Mouse (Mus musculus): ENCODE measurements around the gene Slc4a3. TPM values are rescaled to one million over a fixed set of nuclear protein-coding genes. Genes with fewer than 3 reads are reported as not detected.

Slc4a3 gene
- polyA plus RNA-seq, 1 experiment = 29.7 TPM

DNA sequence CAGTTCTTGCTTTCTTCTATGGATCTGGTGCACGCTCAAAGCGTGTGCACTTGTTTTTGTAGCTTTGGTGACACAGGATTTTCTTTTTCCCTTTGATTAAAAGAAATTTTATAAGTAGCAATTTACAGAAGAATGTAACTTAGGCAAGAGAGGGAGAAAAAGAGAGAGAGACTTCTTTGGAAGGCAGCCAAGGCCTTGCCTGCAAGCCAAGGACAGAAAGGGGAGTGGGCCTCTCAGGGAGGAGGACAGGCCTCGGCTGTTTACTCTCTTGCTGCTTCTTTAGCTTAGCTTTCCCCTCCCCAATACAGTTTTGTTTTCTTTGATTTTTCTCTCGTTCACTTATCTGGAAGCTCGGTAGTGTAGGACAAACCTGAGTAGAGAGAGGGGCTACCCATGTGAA is 26.5 kb upstream of the Slc4a3 start:
- TF ChIP-seq POLR2A (IDR thresholded peaks at IDR 0.05; ENCODE audit: borderline replicate concordance, extremely low read depth, low read depth, low read length) (no peak), CTCF (IDR thresholded peaks at IDR 0.05; ENCODE audit: insufficient read depth, low read length) (no peak)
- WGBS = 48% methylated on average over 5 of the region's 5 CpGs
- Histone ChIP-seq H3K4me1 (ENCODE audit: control insufficient read depth, insufficient read depth, low read length) (no peaks in the 10 kb centered on the region), H3K4me3 (replicated peaks; ENCODE audit: extremely low read depth, low read depth, low read length) (no peak overlapping the region)
- DNase-seq = no peak

DNA sequence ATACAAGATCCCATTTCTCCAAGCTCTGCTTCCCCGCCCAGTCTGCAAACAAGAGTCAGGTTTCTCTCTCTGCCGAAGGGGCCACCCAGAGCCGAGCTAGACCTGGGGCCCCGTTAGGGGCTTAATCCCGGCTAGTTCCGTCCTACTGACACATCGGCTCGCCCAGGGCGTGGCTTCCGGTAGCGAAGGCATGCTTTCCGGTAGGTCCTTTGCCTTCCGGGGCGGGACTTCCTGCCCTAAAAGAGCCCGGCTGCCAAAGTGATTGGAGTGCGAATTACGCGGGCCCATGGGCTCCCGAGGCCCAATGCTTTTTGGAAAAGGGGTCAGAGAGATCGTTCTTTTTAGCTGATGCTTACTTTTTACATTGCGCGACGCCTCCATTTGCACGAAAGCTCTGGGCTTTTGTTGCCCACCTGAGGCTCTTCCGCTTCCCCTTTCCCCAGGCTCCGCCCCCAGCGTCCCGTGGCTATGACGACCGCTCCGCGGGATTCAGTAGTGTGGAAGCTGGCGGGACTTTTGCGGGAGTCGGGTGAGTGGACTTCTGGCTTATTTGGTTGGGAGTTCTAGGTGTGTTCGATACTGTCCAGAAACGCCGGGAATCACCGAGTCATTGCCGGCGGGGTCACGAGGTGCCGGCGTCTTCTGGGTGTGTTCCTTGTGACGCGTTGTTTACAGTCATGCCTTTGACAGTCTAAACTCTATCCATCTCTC is 24.6 kb upstream of the Slc4a3 start, which contains the start of gene Stk11ip:
Gene Stk11ip, plus strand, starts transcription at position 209 of the 711 bp plus-strand sequence.
- TF ChIP-seq POLR2A (IDR thresholded peaks at IDR 0.05; ENCODE audit: borderline replicate concordance, extremely low read depth, low read depth, low read length) (peak; percentile 73; the same call in 1 of the 2 replicates), CTCF (IDR thresholded peaks at IDR 0.05; ENCODE audit: insufficient read depth, low read length) (no peak)
- peak; percentile 93 for DNase-seq
- H3K4me1 ChIP-seq (ENCODE audit: control insufficient read depth, insufficient read depth, low read length) = no peaks in the 10 kb centered on the region
- H3K4me3 ChIP-seq (replicated peaks; ENCODE audit: extremely low read depth, low read depth, low read length) = peak within 1 kb of the TSS; percentile 68
- WGBS = under 1% methylated on average over 46 of the region's 46 CpGs

DNA sequence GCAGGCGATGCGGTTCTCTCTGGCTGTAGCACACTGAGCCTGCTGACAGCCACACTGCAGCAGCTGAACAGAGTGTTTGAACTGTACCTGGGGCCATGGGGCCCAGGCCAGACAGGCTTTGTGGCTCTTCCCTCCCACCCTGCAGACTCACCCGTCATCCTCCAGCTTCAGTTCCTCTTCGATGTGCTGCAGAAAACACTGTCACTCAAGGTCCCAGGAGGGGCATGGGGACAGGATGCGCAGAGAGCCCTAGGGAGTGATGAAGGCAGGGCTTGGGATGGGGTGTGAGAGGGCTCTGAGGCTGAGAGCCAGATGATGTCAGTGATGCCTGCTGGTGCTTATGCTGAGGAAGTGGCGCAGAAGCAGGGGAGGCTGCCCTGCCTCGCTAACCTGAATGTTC is 21.4 kb upstream of the Slc4a3 start:
- WGBS = 86% methylated on average over 7 of the region's 7 CpGs
- no peak for DNase-seq
- no peak overlapping the region for H3K4me3 ChIP-seq (replicated peaks; ENCODE audit: extremely low read depth, low read depth, low read length)
- no peak for TF ChIP-seq POLR2A (IDR thresholded peaks at IDR 0.05; ENCODE audit: borderline replicate concordance, extremely low read depth, low read depth, low read length)
- no peak for TF ChIP-seq CTCF (IDR thresholded peaks at IDR 0.05; ENCODE audit: insufficient read depth, low read length)
- H3K4me1 ChIP-seq (ENCODE audit: control insufficient read depth, insufficient read depth, low read length) = no peaks in the 10 kb centered on the region

DNA sequence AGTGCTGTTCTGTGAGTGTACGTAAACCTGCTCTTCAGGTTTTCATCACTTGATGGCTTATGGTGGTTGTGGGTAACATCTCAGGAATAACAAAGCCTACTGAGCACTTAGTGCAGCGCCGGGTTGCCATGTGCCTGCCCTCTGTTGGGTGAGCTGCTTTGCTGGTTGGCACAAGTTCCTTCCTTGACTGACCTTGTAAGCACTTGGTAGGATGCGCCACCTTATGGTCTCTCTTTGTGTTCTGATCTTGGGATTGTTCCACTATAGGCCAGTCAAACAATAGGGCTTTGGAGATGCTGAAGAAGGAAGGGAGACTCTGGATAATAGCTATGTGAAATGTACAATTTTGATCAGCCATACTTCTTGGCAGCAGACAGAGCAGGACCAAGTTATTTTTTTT is 15.5 kb upstream of the Slc4a3 start:
- no peak for DNase-seq
- no peak for TF ChIP-seq POLR2A (IDR thresholded peaks at IDR 0.05; ENCODE audit: borderline replicate concordance, extremely low read depth, low read depth, low read length)
- TF ChIP-seq CTCF (IDR thresholded peaks at IDR 0.05; ENCODE audit: insufficient read depth, low read length) = no peak
- H3K4me3 ChIP-seq (replicated peaks; ENCODE audit: extremely low read depth, low read depth, low read length) = no peak overlapping the region
- 58% methylated on average over 4 of the region's 4 CpGs for WGBS
- H3K4me1 ChIP-seq (ENCODE audit: control insufficient read depth, insufficient read depth, low read length) = no peaks in the 10 kb centered on the region

DNA sequence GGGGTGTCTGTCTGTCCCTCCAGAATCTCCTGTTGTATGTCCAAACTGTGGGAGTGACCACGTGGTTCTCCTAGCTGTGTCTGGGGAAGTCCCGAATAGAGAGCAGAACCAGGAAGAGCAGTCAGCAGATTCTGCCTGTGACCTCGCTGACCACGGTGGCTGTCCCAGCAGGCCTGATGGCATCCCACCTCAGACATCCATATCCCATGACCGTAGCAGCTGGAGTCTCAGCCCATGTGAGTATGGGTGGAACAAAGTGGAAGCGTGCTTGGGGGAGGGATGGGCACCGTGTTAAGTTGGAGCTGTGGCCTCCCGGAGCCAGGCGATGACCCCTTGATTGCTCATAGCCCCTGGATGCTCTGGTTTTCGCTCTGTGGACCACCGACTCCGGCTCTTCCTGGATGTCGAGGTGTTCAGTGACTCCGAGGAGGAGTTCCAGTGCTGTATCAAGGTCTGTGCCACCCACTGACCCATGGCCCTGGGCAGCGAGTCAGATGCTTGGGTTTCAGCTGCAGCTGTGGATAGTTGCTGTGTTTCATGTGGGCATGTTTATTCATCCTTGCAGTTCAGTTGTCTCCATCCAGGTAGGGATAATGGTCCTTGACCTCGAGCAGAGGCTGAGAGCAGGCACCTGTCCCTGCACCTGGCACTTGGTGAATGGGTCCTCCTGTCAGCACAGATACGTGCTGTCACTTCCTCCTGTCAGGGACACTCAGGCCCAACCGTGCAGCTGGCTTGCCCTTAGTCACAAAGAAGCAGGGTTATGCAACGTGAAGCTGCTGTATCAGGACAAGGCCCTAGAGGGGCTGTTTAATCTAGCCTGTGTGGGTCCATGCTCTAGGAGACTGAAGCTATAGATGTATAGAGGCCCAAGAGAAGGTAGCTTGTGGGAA is 13.5 kb upstream of the Slc4a3 start:
- H3K4me1 ChIP-seq (ENCODE audit: control insufficient read depth, insufficient read depth, low read length) = no peaks in the 10 kb centered on the region
- no peak for DNase-seq
- H3K4me3 ChIP-seq (replicated peaks; ENCODE audit: extremely low read depth, low read depth, low read length) = no peak overlapping the region
- WGBS = 88% methylated on average over 19 of the region's 19 CpGs
- no peak for TF ChIP-seq POLR2A (IDR thresholded peaks at IDR 0.05; ENCODE audit: borderline replicate concordance, extremely low read depth, low read depth, low read length)

- DNase-seq = no peak
- no peak for TF ChIP-seq POLR2A (IDR thresholded peaks at IDR 0.05; ENCODE audit: borderline replicate concordance, extremely low read depth, low read depth, low read length)
- TF ChIP-seq CTCF (IDR thresholded peaks at IDR 0.05; ENCODE audit: insufficient read depth, low read length) = no peak
- H3K4me1 ChIP-seq (ENCODE audit: control insufficient read depth, insufficient read depth, low read length) = no peaks in the 10 kb centered on the region
- H3K4me3 ChIP-seq (replicated peaks; ENCODE audit: extremely low read depth, low read depth, low read length) = no peak overlapping the region
- WGBS = 87% methylated on average over 19 of the region's 19 CpGs
These were observed 12.5 kb upstream of the Slc4a3 start for GRCm38 (mm10) chr1:75533325-75534252.

GRCm38 (mm10) chr1:75537587-75537986 is 8.5 kb upstream of the Slc4a3 start:
- TF ChIP-seq POLR2A (IDR thresholded peaks at IDR 0.05; ENCODE audit: borderline replicate concordance, extremely low read depth, low read depth, low read length) = no peak
- no peak for TF ChIP-seq CTCF (IDR thresholded peaks at IDR 0.05; ENCODE audit: insufficient read depth, low read length)
- no peak overlapping the region for H3K4me3 ChIP-seq (replicated peaks; ENCODE audit: extremely low read depth, low read depth, low read length)
- H3K4me1 ChIP-seq (ENCODE audit: control insufficient read depth, insufficient read depth, low read length) = no peaks in the 10 kb centered on the region
- WGBS = 75% methylated on average over 2 of the region's 2 CpGs
- no peak for DNase-seq

- Histone ChIP-seq H3K4me1 (ENCODE audit: control insufficient read depth, insufficient read depth, low read length) (no peaks in the 10 kb centered on the region), H3K4me3 (replicated peaks; ENCODE audit: extremely low read depth, low read depth, low read length) (no peak overlapping the region)
- TF ChIP-seq POLR2A (IDR thresholded peaks at IDR 0.05; ENCODE audit: borderline replicate concordance, extremely low read depth, low read depth, low read length) (no peak), CTCF (IDR thresholded peaks at IDR 0.05; ENCODE audit: insufficient read depth, low read length) (no peak)
- 77% methylated on average over 9 of the region's 9 CpGs for WGBS
- DNase-seq = no peak
These were observed 7.4 kb upstream of the Slc4a3 start for GRCm38 (mm10) chr1:75538597-75539190.
